Mouse (Mus musculus): ENCODE measurements around the gene Mok. TPM values are rescaled to one million over a fixed set of nuclear protein-coding genes. Genes with fewer than 3 reads are reported as not detected.
A peak's percentile ranks its signal among the peaks of the same experiment; 100 is the strongest.

Gene Mok
- polyA plus RNA-seq, 1 experiment from 2014 or later = 5.9 TPM

DNA sequence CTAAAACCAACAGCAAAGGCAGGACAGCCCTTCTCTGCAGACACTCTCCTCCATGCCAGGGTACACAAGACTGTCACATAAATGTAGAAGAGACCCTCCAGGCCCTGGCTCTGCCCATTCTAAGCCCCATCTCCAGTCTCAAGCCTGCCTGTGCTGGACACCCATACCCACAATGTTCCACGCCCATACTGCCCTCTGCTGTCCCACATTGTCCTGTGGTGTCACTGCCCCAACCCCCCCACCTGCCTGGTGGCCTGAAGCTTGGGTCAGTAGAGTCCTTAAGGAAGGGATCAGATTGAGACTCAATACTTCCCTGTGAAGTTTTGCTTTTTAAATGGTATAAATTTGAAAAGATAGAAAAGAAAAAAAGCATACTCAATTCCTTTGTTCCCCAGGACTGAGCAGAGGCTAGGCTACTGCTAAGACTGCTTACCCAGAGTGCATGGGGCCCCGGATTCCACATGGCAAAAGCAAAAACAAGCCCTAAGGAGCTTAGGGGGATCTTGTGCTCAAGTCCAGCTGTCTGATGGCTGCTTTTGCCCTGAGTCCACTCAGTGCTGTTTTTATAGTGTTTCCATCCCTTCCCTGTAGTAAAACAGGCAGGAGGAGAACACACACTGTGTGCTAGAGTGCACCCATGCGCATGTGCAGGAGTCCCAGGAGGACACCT lies 34.3 kb downstream of the Mok start:
- H3K9ac ChIP-seq = no peak overlapping the region
- WGBS = 71% methylated on average over 3 of the region's 3 CpGs
- no peaks in the 10 kb centered on the region for H3K4me1 ChIP-seq (ENCODE audit: insufficient read depth)

DNA sequence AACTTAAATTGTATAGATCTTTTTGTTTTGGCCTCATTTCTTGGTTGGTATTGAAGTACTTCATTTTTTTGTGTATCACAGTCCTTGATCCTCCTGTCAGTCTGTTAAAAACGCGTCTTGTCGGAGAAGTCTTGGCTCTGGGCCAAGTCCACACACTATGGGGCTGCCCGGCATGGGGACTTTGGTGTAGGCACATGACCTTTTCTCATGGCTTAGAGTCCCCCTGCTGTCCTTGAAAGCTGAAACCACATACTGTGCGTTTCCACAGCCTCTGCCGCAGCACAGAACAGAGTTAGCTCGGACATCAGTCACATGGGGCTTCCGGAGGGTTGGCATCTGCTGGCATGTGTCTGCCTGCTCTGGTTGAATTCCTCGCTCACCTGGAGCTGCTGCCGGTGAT lies 36.5 kb downstream of the Mok start:
- peak; percentile 60; the same call in 1 of the 2 replicates for ATAC-seq (ENCODE audit: insufficient read depth)
- WGBS = 20% methylated on average over 10 of the region's 10 CpGs

More for the DNA sequence above, 34.3 kb downstream of the Mok start:
- H3K27me3 ChIP-seq (ENCODE audit: insufficient read depth, low read length) = no peaks in the 10 kb centered on the region
- H3K36me3 ChIP-seq (ENCODE audit: insufficient read depth) = peaks cover 12% of the 10 kb centered on the region; the same call in 1 of the 2 replicates
- H3K27ac ChIP-seq (ENCODE audit: low read depth) = no peak overlapping the region
- H3K4me3 ChIP-seq (ENCODE audit: low read depth, low read length) = no peak overlapping the region
- H3K4me2 ChIP-seq = no peak overlapping the region
- DNase-seq (no peak), ATAC-seq (ENCODE audit: insufficient read depth) (no peak)
- H3K9me3 ChIP-seq (ENCODE audit: low read depth, low read length) = no peaks in the 10 kb centered on the region
- TF ChIP-seq CTCF (IDR thresholded peaks at IDR 0.05; ENCODE audit: low read depth) = no peak

DNA sequence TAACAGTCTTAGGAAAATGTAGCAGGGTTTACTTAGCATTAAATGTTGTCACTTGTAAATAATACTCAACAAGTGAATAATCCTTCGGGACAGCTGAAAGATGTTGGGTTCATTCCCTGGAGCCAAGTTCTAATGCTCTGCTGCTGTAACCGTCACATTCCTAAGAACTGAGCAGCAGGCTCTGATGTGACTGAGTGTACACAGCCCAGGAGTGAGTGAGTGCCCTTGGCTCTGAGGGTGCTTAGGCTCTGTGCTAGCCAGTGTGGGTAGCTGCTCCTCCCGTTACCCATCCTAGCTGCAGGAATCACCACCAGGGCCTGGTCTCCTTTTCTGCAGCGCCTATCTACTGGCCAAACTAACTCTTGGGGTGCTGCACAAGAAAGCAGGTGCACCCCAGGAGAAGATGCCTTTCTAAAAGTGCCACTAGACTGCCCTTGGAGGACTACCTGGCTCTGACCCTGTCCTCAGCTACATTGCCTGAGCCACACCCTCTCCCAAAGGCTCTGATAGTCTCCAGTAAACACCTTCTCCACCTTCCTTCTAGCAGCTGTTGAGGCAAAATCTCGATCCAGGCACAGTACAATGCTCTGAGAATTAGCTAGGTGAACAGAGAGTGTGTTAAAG lies 38.0 kb downstream of the Mok start:
- TF ChIP-seq CTCF (IDR thresholded peaks at IDR 0.05; ENCODE audit: low read depth) = no peak
- Histone ChIP-seq H3K4me1 (ENCODE audit: insufficient read depth) (no peaks in the 10 kb centered on the region), H3K27me3 (ENCODE audit: insufficient read depth, low read length) (no peaks in the 10 kb centered on the region), H3K27ac (ENCODE audit: low read depth) (no peak overlapping the region), H3K9ac (no peak overlapping the region), H3K9me3 (ENCODE audit: low read depth, low read length) (no peaks in the 10 kb centered on the region), H3K36me3 (ENCODE audit: insufficient read depth) (peaks cover 3% of the 10 kb centered on the region; the same call in 1 of the 2 replicates), H3K4me3 (ENCODE audit: low read depth, low read length) (no peak overlapping the region), H3K4me2 (no peak overlapping the region)
- DNase-seq = no peak
- 79% methylated on average over 5 of the region's 5 CpGs for WGBS
- ATAC-seq (ENCODE audit: insufficient read depth) = no peak

More for the DNA sequence above, 36.5 kb downstream of the Mok start:
- TF ChIP-seq CTCF (IDR thresholded peaks at IDR 0.05; ENCODE audit: low read depth) = 0 out of 2 replicates have a peak, but pooled peaks have one; percentile 14
- H3K4me1 ChIP-seq (ENCODE audit: insufficient read depth) = no peaks in the 10 kb centered on the region
- H3K9ac ChIP-seq = no peak overlapping the region
- peak; percentile 72 for DNase-seq
- H3K4me3 ChIP-seq (ENCODE audit: low read depth, low read length) = no peak overlapping the region
- no peak overlapping the region for H3K4me2 ChIP-seq
- peaks cover 10% of the 10 kb centered on the region; the same call in 1 of the 2 replicates for H3K36me3 ChIP-seq (ENCODE audit: insufficient read depth)
- H3K27me3 ChIP-seq (ENCODE audit: insufficient read depth, low read length) = no peaks in the 10 kb centered on the region
- no peak overlapping the region for H3K27ac ChIP-seq (ENCODE audit: low read depth)
- no peaks in the 10 kb centered on the region for H3K9me3 ChIP-seq (ENCODE audit: low read depth, low read length)

DNA sequence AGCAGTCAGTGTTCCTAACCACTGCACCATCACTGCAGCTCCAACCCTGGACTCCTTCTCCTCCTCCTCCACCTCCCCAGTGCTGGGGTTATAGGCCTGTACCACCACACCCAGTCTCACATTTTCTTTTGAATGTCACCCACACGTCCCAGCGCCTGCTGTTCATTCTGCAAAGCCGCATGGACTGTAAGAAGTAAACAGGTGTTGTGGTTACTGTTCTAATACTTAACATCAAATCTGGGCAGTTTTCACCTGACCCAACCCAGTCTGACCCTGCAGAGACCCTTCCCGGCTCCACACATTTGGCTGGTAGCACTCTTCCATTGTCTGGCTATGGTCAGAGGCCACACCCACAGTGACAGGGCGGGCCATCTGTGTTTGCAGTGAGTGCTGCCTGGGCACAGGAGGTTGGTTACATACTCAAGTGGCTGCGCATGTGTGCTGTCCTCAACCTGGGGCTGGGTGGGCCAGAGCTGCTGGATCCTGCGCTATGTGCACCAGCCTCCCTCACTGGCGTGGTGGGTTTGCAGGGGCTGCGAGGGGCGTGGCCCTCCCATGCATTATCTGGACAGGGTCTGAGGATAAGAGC lies 38.8 kb downstream of the Mok start:
- H3K4me2 ChIP-seq = no peak overlapping the region
- DNase-seq (no peak), ATAC-seq (ENCODE audit: insufficient read depth) (no peak)
- peaks cover 3% of the 10 kb centered on the region; the same call in 1 of the 2 replicates for H3K36me3 ChIP-seq (ENCODE audit: insufficient read depth)
- TF ChIP-seq CTCF (IDR thresholded peaks at IDR 0.05; ENCODE audit: low read depth) = no peak
- no peaks in the 10 kb centered on the region for H3K27me3 ChIP-seq (ENCODE audit: insufficient read depth, low read length)
- no peak overlapping the region for H3K4me3 ChIP-seq (ENCODE audit: low read depth, low read length)
- no peaks in the 10 kb centered on the region for H3K4me1 ChIP-seq (ENCODE audit: insufficient read depth)
- H3K27ac ChIP-seq (ENCODE audit: low read depth) = no peak overlapping the region
- no peak overlapping the region for H3K9ac ChIP-seq
- 72% methylated on average over 10 of the region's 10 CpGs for WGBS
- no peaks in the 10 kb centered on the region for H3K9me3 ChIP-seq (ENCODE audit: low read depth, low read length)

DNA sequence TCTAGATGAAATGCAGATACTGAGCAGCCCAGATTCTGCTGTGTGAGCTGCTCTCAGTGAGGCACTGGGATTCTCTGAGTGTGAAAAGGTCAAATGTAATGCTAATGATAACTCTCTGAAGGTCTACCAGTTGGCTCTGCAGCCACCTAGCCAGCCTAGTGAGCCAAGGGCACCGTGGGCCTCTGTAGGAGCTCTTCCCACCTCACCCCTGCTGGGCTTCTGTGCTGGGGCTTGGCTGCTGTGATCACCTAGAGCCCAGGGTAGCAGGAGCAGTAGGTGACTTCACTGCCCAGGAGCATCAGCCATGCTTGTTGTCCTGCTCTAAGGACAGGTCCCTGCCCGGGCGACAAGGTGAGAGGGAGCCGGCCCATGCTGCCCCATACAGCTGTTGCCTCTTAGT lies 41.5 kb downstream of the Mok start:
- Histone ChIP-seq H3K36me3 (ENCODE audit: insufficient read depth) (peaks cover 10% of the 10 kb centered on the region; the same call in 1 of the 2 replicates), H3K9me3 (ENCODE audit: low read depth, low read length) (no peaks in the 10 kb centered on the region), H3K27me3 (ENCODE audit: insufficient read depth, low read length) (no peaks in the 10 kb centered on the region), H3K4me1 (ENCODE audit: insufficient read depth) (no peaks in the 10 kb centered on the region), H3K4me3 (ENCODE audit: low read depth, low read length) (no peak overlapping the region), H3K4me2 (no peak overlapping the region), H3K27ac (ENCODE audit: low read depth) (no peak overlapping the region), H3K9ac (no peak overlapping the region)
- no peak for DNase-seq
- WGBS = 83% methylated on average over 4 of the region's 4 CpGs
- ATAC-seq (ENCODE audit: insufficient read depth) = no peak
- no peak for TF ChIP-seq CTCF (IDR thresholded peaks at IDR 0.05; ENCODE audit: low read depth)

DNA sequence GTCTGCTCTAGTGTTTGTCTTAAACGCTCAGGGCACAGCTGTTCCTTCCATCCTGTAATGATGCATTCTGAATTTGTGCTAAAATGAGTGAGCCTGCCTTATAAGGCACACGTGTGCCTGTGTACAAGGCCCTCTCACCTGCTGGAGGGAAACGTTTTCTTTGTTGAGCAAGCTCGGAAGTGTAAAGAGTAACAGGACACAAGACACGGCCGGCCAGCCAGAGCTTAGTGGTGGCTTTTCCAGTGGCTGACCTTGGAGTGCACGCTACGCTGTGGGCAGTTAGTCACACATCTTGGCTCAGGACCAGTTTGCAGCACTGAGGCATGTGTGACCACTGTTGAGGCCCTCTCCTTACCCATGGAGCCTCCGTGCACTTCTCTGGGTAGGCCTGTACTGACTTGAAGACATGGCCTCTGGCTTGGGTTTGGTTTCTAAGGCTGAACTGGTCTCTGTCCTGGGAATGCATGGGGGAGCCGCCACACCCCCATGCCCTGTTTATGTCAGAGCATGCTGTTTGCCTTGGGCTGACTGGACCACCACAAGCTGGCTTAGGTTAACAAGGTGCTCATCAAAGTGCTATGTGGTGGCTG lies 42.8 kb downstream of the Mok start:
- no peak overlapping the region for H3K27ac ChIP-seq (ENCODE audit: low read depth)
- no peaks in the 10 kb centered on the region for H3K9me3 ChIP-seq (ENCODE audit: low read depth, low read length)
- no peak for ATAC-seq (ENCODE audit: insufficient read depth)
- WGBS = 81% methylated on average over 10 of the region's 10 CpGs
- no peaks in the 10 kb centered on the region for H3K4me1 ChIP-seq (ENCODE audit: insufficient read depth)
- no peak overlapping the region for H3K9ac ChIP-seq
- TF ChIP-seq CTCF (IDR thresholded peaks at IDR 0.05; ENCODE audit: low read depth) = no peak
- no peak overlapping the region for H3K4me2 ChIP-seq
- H3K27me3 ChIP-seq (ENCODE audit: insufficient read depth, low read length) = no peaks in the 10 kb centered on the region
- peaks cover 13% of the 10 kb centered on the region; the same call in 1 of the 2 replicates for H3K36me3 ChIP-seq (ENCODE audit: insufficient read depth)
- no peak overlapping the region for H3K4me3 ChIP-seq (ENCODE audit: low read depth, low read length)
- no peak for DNase-seq

DNA sequence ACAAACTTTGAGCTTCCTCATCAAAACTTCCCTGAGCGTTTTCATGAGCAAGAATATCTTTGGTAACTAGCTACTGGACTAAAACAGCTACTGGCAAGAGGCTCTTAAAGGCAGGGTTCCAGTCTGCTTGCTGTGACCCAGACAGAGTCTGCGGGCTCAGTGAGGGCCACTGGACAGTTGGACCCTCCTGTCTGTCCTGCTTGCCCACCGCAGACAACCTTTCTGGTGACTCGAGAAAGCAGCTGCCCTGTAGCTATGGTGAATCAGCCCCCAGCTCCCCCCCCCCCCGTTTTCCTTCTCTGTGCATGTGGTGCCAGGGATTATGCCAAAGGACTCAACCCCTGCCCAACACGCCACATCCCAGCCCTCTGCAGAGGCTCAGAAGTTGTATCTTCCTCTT lies 43.5 kb downstream of the Mok start:
- DNase-seq (no peak), ATAC-seq (ENCODE audit: insufficient read depth) (no peak)
- Histone ChIP-seq H3K4me3 (ENCODE audit: low read depth, low read length) (no peak overlapping the region), H3K27me3 (ENCODE audit: insufficient read depth, low read length) (no peaks in the 10 kb centered on the region), H3K9ac (no peak overlapping the region), H3K36me3 (ENCODE audit: insufficient read depth) (peaks cover 12% of the 10 kb centered on the region; the same call in 1 of the 2 replicates), H3K27ac (ENCODE audit: low read depth) (no peak overlapping the region), H3K4me1 (ENCODE audit: insufficient read depth) (no peaks in the 10 kb centered on the region), H3K9me3 (ENCODE audit: low read depth, low read length) (no peaks in the 10 kb centered on the region), H3K4me2 (no peak overlapping the region)
- TF ChIP-seq CTCF (IDR thresholded peaks at IDR 0.05; ENCODE audit: low read depth) = no peak
- WGBS = 86% methylated on average over 6 of the region's 6 CpGs
